Mouse (Mus musculus) layer of hippocampus, postnatal 10 days (tissue): ENCODE data around the gene Csrp3. TPM values are rescaled to one million over a fixed set of nuclear protein-coding genes. Genes with fewer than 3 reads are reported as not detected.
A peak's percentile ranks its signal among the peaks of the same experiment; 100 is the strongest.

Experiments
- DNase-seq, 2 experiments: peaks; one replicate each; pipeline ENCODE4 v3.0.0; 2021; ENCODE audit warnings: low spot score in 2 of 2
- long read RNA-seq: library from polyadenylated mRNA; stranded (forward); transcript quantifications from one replicate; pipeline ENCODE4 v2.0.0, GENCODE M21; 2023
- total RNA-seq, 2 experiments: library from RNA; stranded (reverse); gene quantifications; 2 replicates each; pipeline ENCODE4 v1.2.3; 2021

Csrp3 gene
- total RNA-seq: not detected
- long read RNA-seq: 0 reads

DNA sequence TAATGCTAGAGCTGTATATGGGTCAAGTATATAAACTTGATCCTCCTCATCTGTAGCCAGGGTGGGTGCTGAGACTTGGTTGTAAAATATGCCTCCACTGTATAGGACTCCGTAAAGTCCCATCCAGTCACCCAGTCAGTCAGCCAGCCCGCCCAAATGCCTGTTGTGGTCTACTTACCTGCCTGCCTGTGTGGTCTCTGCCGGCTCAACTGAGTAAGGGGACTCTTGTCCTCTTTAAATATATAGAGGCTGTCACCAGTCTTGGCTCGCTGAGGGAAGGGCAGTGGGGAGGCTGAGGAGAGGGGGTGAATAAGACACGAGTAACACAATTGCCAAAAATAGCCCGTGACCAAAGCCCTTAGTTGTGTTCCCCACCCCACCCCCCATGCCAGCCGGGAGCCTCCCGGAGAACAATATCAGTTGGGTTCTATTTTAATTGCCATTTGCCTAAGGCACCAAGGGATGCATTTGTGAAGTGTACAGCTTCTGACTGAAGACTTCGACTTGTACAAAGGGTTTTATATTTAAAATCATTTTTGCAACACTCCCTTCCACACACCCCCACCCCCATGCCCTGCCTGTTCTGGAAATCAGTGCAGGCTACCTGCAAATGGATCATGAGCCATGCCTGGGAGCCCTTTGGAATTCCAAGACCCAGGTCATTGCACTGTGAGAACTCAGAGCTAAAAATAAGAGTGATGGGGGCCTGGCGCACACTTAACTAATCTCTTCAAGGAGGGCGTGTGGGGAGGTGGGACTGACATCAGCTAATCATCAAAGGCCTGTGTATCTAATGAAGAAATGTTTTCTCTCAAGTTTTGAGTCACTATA, at the start of gene Csrp3:
Gene Csrp3 (minus strand): TSS at position 214 of the 831 bp plus-strand sequence.
- no peak for DNase-seq

DNA sequence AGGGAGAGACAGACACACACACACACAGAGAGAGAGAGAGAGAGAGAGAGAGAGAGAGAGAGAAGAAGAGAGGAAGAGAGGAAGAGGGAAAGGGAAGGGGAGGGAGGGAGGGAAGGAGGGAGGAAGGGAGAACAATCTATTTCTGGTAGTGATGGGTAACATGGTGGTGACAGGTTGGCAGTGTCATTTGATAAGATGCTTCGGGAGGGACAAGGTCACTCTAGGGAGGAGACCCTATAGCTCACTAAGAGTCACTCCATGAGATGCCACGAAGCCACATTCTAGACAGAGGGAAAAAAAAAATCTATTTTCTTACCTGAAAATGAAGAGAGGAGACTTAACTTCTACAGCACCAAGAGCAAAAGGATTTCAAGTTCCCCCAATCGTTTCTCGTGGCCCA, 48.2 kb upstream of the Csrp3 start:
- no peak for DNase-seq

DNA sequence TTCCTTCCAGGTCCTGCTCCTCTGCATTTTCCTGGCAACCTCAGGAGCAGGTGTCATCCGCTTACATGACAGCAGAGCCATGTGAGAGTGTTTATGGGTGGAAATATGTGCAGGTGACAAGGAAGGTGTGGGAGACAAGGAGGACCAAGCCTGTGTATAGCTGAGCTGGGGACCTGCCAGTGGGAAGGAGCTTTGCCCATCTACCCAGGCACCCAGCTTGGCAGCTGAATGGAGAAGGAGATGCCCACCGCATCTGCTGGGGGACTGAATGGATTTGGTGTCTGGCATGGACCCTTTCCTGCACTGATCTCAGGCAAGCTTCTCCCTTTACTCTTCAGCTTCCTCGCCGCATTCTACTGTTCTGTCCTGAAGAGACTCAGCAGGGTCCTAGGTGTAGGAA, 47.6 kb upstream of the Csrp3 start:
- no peak for DNase-seq

DNA sequence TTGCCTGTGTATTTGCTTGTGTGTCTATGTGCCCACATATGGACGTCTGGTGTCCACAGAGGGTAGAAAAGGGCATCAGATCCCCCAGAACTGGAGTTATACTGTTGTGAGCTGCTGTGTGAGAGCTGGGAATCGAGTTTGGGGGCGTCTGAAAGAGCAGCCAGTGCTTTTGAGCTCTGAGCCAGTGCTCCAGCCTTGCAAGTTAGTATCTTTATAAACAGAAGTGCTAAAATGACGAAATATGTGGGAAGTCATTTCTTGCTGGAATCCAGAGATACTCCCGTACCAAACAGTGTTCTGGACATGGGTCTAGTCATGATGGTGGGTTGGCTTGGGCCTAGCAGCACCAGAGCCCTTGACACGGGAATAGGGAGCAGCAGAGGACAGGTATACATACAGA, 46.9 kb upstream of the Csrp3 start:
- no peak for DNase-seq

DNA sequence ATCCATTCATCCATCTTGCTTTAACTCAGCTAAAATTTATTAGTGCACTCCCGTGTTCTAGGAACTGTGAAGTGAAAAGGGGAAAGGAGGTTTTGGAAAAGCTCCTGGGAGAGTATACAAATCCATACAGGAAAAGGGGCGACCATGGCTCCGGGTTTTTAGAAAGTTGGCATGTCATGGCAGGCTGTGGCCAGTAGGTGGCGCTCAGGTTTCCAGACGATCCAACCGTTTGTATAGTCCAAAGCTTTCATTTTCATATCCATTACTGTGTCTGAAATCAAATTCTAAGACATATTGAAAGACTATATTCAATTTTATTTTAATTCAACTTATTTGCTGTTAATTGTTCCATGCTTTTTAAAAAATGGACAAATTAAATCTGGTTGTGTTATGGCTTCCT, 46.3 kb upstream of the Csrp3 start:
- DNase-seq: peak; percentile 84 to 87

DNA sequence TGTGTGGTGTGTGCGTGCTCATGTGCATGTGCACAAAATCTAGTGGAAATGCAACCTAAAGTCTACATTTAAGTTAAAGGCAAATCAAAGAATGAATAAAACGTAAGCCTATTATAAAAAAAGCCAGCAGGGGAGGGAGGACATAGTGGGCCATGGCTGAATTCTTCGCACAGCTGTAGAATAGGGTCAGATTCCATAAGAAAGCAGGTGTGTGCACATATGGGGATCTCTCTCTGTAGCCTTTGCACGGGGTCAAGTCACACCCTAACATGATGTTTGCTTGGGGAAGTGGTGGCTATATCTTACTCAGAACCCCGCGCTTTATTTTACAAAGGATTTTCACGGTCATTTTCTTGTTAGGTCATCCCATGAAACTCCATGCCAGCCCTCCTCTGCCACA, 45.3 kb upstream of the Csrp3 start:
- no peak for DNase-seq

DNA sequence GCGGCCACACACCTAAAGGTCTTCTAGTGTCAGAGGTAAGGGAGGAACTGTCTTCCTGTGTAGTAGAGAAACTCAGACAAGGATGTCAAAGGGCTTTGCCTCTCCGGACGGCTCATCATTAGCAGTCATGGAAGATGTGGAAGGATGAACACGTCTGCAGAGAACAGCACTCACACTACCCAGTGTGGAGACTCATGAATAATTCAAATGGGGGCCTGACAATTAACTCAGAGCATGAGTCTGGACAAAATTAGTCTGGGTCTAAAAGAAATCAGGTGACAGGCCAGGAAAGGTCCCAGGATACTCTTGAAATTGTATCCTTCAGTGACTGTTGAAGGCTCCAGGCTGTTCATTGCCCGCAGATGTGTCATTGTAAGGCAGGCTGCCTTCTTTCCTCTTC, 43.2 kb upstream of the Csrp3 start:
- DNase-seq: no peak

DNA sequence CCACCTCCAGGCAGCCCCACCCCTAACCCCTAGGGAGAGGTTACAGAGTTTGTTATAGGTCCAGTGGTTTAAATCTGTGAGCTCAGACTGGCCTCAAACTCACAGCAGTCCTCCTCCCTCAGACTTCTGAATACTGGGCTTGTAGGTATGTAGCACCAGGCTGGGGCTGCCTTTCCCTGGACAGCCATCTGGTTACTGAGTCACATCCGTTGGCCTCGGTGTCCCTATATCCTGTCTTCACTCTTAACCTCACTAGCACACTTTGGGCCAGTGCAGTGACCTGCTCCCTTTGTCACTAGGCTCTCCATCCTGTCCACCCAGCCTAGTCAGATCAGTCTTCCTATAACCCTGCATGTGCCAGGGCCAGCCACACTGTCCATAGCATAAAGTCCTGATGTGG, 40.9 kb upstream of the Csrp3 start:
- DNase-seq: no peak

DNA sequence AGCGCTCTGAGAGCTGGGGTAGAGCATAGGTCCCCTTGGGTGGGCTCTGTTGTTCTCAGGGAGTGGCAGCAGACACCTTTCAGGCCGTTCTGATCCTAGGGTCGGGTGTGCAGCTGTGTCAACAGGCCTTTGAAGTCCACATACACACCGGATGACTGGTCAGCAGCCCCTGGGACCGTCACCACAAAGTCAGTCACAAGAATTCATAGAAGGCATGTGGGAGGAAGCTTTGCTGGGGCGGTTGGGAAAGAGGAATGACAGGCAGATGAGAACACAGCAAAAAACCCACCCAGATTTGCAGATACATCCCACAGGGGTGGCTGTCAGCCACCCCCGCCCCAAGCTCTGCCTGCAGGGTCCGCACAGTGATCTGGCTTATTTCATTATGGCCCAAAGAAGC, 40.1 kb upstream of the Csrp3 start:
- DNase-seq: no peak

DNA sequence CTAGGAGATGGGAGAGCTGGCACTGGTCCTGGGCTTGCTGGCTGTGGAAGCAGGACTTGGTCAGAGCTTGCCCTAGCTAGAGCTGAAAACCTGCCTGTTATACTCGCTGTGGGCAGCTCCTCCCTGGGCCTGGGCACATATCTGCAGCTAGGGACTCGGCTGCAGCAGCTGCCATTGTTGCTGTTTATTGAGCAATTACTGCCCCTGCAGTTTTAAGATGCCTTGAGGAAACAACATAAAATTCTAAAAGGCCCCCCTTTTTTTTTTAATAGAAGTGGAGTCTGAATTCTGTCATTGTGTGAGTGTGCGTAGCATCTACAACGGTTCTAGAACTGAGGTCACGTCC, 36.4 kb upstream of the Csrp3 start:
- no peak for DNase-seq

DNA sequence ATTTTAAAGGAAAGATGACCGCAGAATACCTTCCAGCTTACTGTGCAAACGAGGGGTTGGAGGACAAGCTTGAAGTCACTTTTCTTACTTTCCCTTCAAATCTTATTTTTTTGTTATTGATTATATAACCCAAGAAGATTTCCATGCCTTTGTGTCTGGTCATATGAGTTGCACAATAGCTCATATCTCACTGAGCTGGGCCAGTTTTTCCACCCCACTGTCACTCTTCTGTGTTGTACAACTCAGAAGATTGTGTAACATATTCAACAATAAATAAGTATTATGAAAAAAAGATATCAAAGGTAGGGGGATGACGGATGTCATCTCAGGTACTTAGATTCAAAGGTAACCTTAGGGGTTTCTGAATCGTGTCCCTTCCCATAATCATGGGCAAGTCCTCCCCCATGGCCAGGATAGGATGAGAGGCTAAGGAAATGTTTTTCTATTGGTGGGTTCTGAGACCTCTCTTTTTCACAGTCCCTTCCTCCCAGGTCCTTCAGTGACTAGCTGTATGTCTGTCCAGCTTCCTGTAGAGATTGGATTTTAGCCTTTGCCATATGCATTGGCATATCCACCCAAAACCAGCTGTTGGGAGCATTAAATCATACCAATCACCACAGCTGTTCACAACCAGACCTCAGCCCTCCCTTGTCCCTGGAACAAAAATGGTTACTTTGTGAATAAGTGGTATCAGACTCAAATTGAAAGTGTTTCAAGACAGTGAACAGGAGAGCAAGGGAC, 35.9 kb upstream of the Csrp3 start:
- DNase-seq: no peak

DNA sequence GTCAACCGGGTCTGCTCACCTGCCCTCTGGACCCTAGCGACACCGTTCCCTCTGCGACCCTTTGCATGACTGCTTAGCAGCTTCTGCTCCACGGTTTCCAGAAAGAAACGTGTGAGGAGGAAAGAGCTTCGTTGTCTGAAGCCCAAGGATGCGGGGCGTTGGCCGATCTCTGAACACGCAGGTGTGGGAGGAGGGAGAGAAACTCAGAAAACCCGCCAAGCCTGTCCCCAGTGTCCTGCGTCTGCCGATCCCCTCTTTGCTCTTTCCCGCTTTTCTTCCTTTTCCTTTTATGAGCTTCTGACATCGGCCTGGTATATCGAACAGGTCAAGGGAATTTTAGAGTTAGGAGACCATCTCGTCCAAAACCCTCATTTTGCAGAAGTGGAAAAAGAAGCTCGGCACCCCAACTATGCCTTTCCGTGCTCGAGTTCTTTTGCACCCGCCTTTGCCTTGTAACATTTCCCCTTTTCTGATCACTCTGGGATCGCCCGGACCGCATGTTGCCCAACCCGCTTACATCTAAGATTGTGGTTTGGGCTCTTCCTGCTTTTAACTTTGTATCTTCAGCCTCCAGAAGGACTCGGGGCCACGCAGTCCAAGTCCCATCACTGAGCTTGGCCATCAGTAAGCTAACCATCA, 34.3 kb upstream of the Csrp3 start:
- DNase-seq: no peak

DNA sequence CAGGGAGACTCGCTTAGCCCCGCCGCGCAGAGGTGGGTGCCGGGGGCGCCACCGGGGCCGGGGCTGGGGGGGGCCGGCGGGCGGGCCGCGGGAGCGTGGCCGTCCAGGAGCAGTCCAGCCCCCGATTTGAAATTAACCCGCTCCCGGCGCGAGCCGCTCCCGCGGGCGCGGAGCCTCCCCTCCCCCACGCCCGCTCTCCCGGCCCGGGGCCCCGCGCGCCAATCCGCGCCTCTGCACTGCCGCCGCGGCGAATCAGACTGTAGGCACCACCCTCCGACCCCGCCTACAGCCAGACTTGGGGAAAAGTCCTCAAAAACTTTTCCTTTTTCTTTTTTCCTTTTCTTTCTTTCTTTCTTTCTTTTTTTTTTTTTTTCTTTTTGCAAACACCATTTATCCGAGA, 33.7 kb upstream of the Csrp3 start, which contains the start of gene E2f8:
Gene E2f8 (minus strand): TSS at position 111 of the 400 bp plus-strand sequence.
- DNase-seq: peak; percentile 43 to 73

DNA sequence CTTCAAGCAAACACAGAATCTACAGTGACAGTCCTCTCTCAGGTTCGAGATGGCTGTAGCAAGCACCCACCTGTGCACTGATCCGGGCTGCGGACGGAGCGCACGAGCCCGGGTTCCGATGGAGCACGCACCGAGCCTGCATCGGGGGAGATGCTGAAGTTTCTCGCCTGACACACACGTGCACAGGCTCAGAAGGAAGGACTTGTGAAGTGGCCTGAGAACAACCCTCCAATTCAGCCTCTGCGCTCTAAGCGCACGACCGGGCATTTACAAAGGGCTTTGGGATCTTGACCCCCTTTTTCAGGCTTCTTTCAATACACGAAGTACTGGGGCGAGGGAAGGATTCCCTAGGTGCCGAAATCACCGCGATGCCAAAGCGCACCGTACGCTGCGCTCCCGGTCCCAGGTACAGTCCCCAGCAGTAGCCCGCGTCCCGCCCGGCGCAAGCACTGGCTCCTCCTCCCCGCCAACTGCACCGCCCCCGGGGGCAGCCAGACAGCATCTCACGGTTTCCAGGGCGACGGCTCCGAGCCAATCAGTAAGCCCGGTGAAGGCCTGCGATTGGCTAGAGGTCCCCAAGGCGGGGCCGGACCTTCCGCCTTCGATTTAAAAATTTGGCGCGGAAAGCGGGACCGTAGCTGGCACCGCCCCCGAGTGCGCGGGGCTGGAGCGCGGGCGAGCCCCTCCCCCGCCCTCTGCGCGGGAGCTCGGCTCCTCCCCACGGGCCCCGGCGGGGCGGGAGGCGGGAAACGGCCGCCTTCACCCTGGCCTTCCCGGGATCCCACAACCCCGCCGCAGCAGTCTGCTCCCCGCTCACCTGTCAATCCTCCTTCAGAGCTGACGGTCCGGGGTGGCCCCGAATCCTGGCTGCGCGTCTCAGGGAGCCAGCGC, 33.0 kb upstream of the Csrp3 start:
- DNase-seq: peak; percentile 96 to 97

DNA sequence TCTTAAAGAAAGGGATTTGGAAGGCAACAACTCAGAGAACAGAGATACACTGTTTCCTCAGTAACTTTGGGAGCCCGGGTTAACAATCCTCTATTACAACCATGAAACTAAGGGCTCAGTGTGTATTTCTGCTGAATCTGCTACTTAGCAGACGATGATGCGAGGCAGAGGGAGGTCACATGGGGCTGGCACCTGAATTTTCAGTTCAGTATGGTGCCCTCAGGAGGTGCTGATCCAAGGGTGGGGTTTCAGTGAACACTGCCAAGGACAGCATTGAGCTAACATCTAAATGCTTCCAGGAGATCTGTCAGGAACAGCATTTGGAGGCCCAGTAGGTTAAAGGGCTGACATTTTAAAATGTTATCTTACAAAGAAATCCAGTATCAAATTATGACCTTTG, 31.7 kb upstream of the Csrp3 start:
- DNase-seq: no peak

DNA sequence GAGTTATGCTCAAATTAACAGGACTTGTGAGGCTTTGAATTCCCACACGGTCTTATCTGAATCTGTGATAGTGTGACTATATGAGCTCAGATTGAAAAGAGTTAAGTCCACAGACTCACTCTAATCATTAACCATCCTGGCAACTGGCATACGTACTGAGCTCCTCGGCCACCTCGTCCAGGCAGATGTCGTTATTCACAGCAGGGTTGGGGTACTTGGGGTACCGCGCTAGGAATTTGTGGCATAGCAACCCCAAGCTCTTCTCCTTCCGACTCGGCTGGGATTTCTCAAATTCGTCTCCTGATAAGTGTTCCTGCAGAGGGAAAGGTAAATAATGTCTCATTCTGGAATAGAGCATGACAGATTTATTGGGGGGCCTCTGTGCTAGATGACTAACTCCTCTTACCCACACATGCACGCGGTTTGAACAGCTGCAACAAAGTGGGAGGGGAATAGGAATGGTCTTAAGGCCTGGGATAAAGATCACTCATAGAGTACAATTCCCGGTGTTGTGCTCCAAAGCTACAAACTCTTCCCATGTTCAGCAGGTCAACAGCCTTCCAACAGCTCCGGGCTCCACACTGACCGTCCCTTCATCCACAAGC, 30.1 kb upstream of the Csrp3 start:
- DNase-seq: no peak

DNA sequence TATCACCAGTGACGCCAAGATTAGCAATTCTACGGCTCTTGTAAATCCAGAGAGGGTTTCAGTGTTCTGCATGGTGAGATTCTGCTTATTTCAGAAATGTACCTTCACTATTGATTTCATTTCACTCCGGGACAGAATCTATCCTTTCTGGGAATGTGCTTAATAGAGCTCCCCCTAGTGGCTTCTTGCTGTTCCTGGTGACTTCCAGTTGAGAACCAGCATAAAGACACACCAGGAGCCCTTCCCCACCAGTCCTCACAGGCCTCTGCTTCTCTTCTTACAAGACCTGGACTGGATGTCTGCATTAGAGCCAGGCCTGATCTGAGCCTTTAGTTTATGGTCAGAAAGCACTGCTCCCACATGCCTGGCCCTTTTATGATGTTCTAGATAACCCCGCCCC, 28.7 kb upstream of the Csrp3 start:
- peak; percentile 49 to 62 for DNase-seq

DNA sequence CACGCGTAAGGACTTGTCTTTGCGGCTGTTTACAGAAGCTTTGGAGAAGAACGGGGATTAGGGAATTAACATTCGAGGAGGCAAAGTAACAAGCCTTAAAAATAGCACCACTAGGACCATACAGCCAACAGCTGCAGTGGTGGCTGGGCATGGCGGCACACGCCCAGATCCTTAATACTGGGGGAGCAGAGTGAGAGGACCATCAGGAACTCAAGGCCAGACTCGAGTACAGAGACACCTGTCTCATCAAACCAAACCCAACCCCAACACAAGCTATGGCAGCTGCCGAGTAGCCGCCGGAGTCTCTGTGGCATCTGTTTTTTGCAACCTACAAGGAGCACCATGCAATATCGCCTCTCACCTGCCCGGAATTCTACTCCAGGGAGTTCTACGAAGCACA, 27.3 kb upstream of the Csrp3 start:
- DNase-seq: no peak

DNA sequence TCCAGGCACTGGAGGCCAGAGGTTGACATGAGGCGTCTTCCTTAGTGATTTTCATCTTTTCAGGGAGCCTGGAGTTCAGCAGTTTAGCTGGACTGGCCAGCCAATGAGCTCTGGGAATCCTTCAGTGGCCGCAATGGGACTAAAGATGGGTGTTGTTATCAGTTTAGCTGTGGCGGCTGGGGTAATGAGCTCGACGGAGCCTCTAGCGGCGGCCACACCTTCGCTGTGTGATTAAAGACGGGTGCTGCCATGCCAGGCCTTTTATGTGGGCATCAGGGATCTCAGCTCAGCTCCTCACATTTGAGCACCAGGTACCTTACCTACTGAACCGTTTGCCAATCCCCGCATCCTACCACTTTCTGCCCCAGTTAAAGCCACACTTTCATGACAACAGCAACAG, 23.5 kb upstream of the Csrp3 start:
- no peak for DNase-seq

DNA sequence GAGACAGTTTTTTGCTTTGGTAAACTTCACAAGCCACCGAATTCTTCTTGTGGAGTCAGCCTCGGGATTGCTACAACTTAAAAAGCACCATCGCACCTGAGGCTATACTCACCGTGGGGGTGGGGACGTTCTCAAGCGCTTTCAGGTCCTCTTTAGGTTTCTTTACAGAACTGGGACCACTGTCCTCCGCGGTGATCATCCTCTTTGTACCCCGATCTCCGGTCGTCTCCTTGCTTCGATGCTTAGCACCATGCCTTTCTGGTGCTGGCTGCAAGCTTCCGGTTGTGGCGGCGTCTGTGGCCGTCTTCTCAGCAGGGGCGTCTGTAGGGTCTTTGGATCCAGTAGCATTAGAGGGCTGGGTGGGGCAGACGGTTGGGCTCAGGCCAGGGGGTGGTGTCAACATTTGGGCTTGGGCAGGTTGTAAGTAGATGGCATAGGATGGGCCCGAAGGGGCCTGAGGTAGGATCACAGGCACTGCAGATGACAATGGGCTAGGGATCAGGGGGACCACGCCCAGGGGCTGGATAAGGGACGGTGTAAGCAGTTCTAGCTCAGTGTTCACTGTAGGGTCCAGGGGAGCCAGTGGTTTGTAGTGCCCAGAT, 22.8 kb upstream of the Csrp3 start:
- DNase-seq: no peak
